Mouse (Mus musculus) megakaryocyte, embryonic 14.5 days (primary cell): ENCODE results near the gene Snx20. TPM values are rescaled to one million over a fixed set of nuclear protein-coding genes. Genes with fewer than 3 reads are reported as not detected.

Source experiments
- H3K27me3 ChIP-seq: replicated peaks from 2 replicates; pipeline ENCODE3; 2012; ENCODE audit warnings: inconsistent platforms
- H3K36me3 ChIP-seq: replicated peaks from 2 replicates; pipeline ENCODE3; 2012; ENCODE audit warnings: low read length, inconsistent platforms, mixed read lengths
- H3K4me1 ChIP-seq: 2 replicates; pipeline ENCODE4 v1.6.1; 2012; ENCODE audit warnings: inconsistent platforms
- H3K4me3 ChIP-seq: replicated peaks from 2 replicates; pipeline ENCODE3; 2012; ENCODE audit warnings: moderate library complexity, mild to moderate bottlenecking, inconsistent platforms
- H3K9me3 ChIP-seq: 2 replicates; pipeline ENCODE4 v1.6.1; 2012; ENCODE audit warnings: inconsistent platforms
- FLI1 ChIP-seq: IDR thresholded peaks from 2 replicates; pipeline ENCODE4 v1.6.1; 2012; ENCODE audit warnings: low read length, inconsistent platforms, mixed read lengths
- GATA1 ChIP-seq: IDR thresholded peaks from 3 replicates; pipeline ENCODE4 v1.6.1; 2012; ENCODE audit warnings: mixed read lengths, low read length, inconsistent platforms, borderline replicate concordance
- polyA plus RNA-seq: library from polyadenylated mRNA; stranded (reverse); fragments of >175 nt; gene quantifications from 2 replicates; pipeline ENCODE4 v1.2.3, GENCODE M21; 2012; ENCODE audit warnings: low replicate concordance; ENCODE audit not compliant: insufficient read depth

Snx20 gene
- polyA plus RNA-seq, 1 experiment, result 22.2 TPM

GRCm38 (mm10) chr8:88646837-88647778, 11.2 kb upstream of the Snx20 start, which contains the start of gene Nod2:
Gene Nod2, plus strand, starts transcription at chr8:88647315.
- peaks cover 11% of the 10 kb centered on the region for H3K9me3 ChIP-seq
- peak within 1 kb of the TSS; percentile 87 for H3K4me3 ChIP-seq
- peaks cover 34% of the 10 kb centered on the region for H3K4me1 ChIP-seq
- H3K36me3 ChIP-seq, result no peaks in the 10 kb centered on the region
- H3K27me3 ChIP-seq, result peaks cover 66% of the 10 kb centered on the region
- TF ChIP-seq FLI1, result no peak
- no peak for TF ChIP-seq GATA1

- Histone ChIP-seq H3K4me3 (no peak overlapping the region), H3K4me1 (peaks cover 17% of the 10 kb centered on the region), H3K27me3 (peaks cover 60% of the 10 kb centered on the region), H3K36me3 (no peaks in the 10 kb centered on the region), H3K9me3 (peaks cover 24% of the 10 kb centered on the region)
- TF ChIP-seq GATA1, result no peak
- TF ChIP-seq FLI1, result no peak
Observed at GRCm38 (mm10) chr8:88642734-88643564, 7.0 kb upstream of the Snx20 start.

- Histone ChIP-seq H3K27me3 (peaks cover 48% of the 10 kb centered on the region), H3K4me1 (peaks cover 29% of the 10 kb centered on the region), H3K4me3 (no peak overlapping the region), H3K36me3 (no peaks in the 10 kb centered on the region), H3K9me3 (peaks cover 19% of the 10 kb centered on the region)
- no peak for TF ChIP-seq GATA1
- no peak for TF ChIP-seq FLI1
Observed at GRCm38 (mm10) chr8:88638908-88639307, 3.0 kb upstream of the Snx20 start.

DNA sequence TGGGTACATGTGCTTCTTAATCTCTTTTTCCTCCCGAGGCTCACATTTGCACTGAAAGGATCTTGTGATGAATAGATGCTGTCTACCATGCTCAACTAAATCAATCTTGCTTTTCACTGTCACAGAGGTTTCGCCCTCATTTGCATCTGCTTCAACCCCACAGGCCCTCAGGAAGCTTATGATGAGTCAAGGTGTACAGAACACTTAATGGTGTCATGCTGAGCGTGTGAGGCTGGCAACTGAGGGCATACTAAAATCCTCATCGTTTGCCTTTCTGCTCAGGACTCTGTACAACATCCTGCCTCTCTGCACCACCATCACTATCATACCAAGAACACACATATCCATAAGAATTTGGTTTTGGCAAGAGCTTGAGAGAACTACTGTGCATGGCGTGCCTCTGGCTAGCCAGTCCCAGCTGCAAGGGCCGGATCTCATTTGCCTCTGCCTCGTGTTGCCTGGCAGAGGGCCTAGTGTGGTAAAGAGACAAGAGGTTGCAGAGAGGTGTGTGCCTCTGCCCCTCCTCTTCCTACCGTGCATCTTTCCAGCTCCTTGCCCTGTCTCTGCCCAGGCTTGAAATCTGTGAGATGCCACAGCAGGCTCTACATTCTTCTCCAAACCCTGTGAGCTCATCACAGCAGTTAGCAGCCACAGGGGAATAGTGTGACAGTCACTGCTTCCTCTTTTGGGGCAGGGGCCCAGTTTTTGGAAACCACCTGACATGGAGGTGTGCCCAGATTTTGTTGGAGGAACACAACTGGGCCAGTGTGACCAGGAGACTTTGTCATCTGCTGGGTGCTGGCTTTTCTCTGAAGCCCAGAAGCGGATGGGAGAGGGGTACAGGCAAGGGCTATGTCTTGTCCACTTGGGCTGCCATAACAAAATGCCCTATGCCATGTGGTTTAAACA, 1.4 kb upstream of the Snx20 start:
- H3K4me1 ChIP-seq, result peaks cover 41% of the 10 kb centered on the region
- peak overlapping the region; percentile 31 for H3K4me3 ChIP-seq
- H3K9me3 ChIP-seq, result peaks cover 15% of the 10 kb centered on the region
- peaks cover 50% of the 10 kb centered on the region for H3K27me3 ChIP-seq
- TF ChIP-seq FLI1, result no peak
- TF ChIP-seq GATA1, result no peak
- no peaks in the 10 kb centered on the region for H3K36me3 ChIP-seq

DNA sequence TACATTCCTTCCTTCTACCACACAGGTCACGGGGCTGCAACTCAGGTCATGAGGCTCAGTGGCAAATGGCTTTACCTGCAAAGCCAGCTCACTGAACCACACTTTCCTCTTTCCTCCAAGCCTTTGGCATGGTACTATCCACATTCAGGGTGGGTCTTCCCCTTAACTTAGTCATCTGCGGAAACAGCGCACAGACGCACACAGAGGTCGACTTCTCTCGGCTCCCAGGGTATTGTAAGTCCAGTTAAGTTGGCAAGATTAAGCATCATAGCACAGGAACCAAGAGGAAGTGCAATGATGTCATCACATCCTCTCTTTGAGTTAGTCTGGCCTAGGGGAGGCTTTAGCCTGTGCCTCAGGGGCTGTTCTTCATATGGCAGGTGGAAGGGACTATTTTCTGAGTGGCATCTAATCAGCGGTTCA, 2.6 kb downstream of the Snx20 start:
- TF ChIP-seq GATA1 (no peak), FLI1 (no peak)
- Histone ChIP-seq H3K36me3 (peaks cover 23% of the 10 kb centered on the region), H3K9me3 (no peaks in the 10 kb centered on the region), H3K4me3 (peak overlapping the region; percentile 16), H3K4me1 (peaks cover 63% of the 10 kb centered on the region), H3K27me3 (peaks cover 47% of the 10 kb centered on the region)

- TF ChIP-seq GATA1 (no peak), FLI1 (no peak)
- H3K27me3 ChIP-seq, result peaks cover 52% of the 10 kb centered on the region
- H3K36me3 ChIP-seq, result peaks cover 38% of the 10 kb centered on the region
- H3K4me1 ChIP-seq, result peaks cover 61% of the 10 kb centered on the region
- peaks cover 10% of the 10 kb centered on the region for H3K9me3 ChIP-seq
- no peak overlapping the region for H3K4me3 ChIP-seq
Observed at GRCm38 (mm10) chr8:88631081-88631480, 4.8 kb downstream of the Snx20 start.

DNA sequence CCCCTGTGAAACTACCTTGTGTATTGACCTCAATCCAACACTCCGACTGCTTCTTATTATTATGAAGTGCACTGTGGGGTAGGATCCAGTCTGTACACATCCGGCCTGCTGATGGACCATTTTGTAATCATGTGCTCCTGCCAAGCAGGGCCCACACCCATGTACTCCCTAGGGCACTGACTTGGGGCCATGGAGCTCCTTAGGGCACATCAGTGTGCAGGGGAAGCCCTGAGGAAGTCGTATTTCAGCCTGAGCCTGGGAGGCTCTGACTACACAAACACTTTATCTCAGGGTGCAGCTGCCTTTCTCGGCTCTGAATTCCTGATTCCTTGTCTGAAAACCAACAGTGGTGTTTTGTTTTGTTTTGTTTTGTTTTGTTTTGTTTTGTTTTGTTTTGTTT, 5.7 kb downstream of the Snx20 start:
- TF ChIP-seq GATA1 (no peak), FLI1 (no peak)
- H3K27me3 ChIP-seq, result peaks cover 55% of the 10 kb centered on the region
- H3K4me3 ChIP-seq, result no peak overlapping the region
- peaks cover 40% of the 10 kb centered on the region for H3K36me3 ChIP-seq
- peaks cover 10% of the 10 kb centered on the region for H3K9me3 ChIP-seq
- H3K4me1 ChIP-seq, result peaks cover 53% of the 10 kb centered on the region

DNA sequence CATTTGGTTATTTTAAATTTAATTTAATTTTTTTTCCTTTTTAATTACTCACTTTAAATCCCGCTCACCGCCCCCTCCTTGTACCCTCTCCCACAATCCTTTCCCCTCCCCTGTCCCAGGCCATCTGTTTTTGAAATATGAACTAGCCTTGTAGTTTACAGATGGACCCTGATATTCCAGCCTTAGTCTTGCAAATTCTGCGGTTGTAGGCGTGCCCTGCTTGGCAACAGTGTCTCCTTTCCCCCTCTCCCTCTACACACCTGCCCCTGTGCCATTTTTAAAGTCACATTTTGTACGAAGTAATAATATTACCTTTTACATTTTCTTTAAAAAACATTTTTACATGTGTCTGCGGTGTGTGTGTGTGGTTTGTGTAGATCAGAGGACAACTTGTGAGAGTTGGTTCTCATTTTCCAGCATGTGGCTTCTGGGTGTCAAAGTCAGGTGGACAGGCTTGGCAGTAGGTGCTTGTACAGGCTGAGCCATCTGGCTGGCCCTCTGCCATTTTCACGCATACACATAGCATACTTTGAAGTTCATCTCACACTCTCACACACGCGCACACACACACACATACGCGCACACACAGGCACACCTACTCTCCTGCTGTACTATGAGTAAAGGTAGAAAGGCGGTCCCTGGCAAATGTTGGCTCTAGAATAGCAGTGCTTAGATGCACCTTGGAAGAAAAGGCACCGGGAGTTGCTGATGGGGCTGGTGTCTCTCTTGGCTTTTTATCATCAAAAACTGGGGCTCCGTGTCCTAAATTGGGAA, 7.7 kb downstream of the Snx20 start:
- peaks cover 40% of the 10 kb centered on the region for H3K36me3 ChIP-seq
- H3K9me3 ChIP-seq, result peaks cover 10% of the 10 kb centered on the region
- peak overlapping the region; percentile 38 for H3K4me3 ChIP-seq
- TF ChIP-seq GATA1 (no peak), FLI1 (no peak)
- peaks cover 42% of the 10 kb centered on the region for H3K4me1 ChIP-seq
- peaks cover 69% of the 10 kb centered on the region for H3K27me3 ChIP-seq
